Mouse (Mus musculus): ENCODE results near the gene Iqsec2.

Gene Iqsec2

GRCm38 (mm10) chrX:152143941-152144741 lies at the start of gene Iqsec2:
Gene Iqsec2, plus strand, starts transcription at chrX:152144268.
- peak; percentile 51 for DNase-seq

- DNase-seq, result no peak
Measured at GRCm38 (mm10) chrX:152097572-152097971, 46.5 kb upstream of the Iqsec2 start.

GRCm38 (mm10) chrX:152121687-152122086 lies 22.4 kb upstream of the Iqsec2 start:
- DNase-seq, result no peak

DNA sequence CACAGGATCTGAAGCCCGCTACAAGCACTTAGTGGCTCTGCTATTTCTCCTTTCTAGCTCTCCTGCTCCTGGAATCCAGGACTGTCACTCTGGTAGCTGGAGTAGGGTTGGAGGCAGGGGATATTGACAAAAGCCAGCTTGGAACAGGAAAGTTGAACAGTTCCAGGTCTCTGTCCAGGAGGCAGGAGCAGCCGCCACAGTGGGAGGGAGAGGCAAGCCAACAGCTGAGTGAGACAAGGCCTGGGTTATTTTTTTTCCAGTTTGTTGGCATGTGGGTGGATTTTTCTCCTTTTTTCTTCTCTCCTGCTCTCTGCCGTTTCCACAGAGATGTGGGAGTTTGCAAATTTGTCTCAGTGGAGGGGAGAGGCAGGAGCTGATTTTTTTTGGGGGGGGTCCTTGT lies 13.3 kb upstream of the Iqsec2 start:
- DNase-seq, result no peak

GRCm38 (mm10) chrX:152132029-152132428 lies 12.0 kb upstream of the Iqsec2 start:
- DNase-seq, result no peak

GRCm38 (mm10) chrX:152135195-152135594 lies 8.9 kb upstream of the Iqsec2 start:
- no peak for DNase-seq

DNA sequence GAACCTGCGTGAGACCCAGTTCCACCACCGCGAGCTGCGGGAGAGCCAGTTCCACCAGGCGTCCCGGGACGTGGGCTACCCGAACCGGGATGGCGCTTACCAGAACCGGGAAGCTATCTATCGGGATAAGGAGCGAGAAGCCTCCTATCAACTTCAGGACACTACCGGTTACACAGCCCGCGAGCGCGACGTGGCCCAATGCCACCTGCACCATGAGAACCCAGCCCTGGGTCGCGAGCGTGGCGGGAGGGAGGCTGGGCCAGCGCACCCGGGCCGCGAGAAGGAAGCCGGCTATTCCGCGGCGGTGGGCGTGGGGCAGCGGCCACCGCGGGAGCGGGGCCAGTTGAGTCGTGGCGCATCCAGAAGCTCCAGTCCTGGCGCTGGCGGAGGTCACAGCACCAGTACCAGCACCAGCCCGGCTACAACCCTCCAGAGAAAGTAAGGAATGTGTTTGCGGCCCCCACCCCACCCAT lies 710 bp downstream of the Iqsec2 start:
- peak; percentile 23 for DNase-seq

- DNase-seq, result no peak
Measured at GRCm38 (mm10) chrX:152146150-152146549, 2.1 kb downstream of the Iqsec2 start.

DNA sequence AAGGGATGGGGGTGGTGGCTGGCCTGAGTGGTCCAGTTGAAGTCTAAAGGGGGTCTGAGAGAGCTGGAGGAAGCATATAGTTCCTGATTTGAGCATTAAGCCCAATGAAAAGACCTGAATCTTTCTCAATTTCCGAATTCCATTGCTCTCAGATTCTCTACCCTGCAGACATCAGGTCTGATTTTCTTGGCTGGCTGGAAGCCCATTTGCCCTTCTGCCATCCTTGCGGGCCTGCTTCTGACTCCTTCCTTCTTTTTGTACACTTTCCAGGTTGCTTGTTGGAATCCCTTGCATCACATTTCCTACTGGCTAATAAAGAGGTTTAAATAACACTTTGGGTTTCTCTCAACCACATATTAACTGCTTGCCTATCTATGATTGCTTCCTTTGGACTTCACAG lies 2.6 kb downstream of the Iqsec2 start:
- no peak for DNase-seq

GRCm38 (mm10) chrX:152147451-152148116 lies 3.5 kb downstream of the Iqsec2 start:
- DNase-seq, result peak; percentile 80

DNA sequence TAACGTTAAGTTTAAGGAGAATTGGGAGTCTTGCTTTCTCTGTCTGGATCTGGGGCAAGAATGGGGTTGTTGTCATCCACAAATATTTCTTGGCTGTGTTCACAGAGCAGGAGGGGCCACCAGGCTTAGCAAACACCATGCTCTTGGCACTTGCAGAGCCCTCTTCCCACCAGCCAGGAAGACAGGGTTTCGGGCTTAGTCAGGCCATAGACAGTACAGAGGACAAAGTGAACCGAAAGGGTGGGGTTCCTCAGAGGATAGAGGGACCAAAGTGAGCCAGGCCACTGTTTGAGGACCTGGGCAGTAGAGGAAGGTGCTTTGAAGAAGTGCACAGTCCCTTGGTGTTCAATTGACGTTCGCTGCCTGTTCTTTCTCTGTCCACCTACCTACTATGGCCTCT lies 4.6 kb downstream of the Iqsec2 start:
- no peak for DNase-seq

DNA sequence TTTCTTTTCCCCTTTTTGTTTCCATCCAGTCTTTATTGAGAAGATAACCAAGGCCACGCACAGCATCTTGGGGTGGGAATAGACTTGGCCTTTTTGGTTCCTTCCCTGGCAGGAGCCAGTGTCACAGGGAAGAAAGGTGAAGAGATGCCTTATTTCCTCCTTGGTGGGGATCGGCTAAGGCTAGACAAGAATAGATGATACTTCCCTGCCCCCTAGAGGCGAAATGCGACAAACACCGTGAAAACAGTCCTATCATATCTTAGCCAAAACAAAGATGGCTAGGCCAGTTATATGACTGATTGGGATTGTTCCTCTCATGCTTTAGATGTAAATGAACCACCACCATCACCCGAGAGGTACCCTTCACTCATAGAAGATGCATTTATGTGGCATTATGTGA lies 7.6 kb downstream of the Iqsec2 start:
- peak; percentile 70 for DNase-seq

- DNase-seq, result no peak
Measured at GRCm38 (mm10) chrX:152158294-152158693, 14.2 kb downstream of the Iqsec2 start.

GRCm38 (mm10) chrX:152161404-152161803 lies 17.3 kb downstream of the Iqsec2 start:
- no peak for DNase-seq

DNA sequence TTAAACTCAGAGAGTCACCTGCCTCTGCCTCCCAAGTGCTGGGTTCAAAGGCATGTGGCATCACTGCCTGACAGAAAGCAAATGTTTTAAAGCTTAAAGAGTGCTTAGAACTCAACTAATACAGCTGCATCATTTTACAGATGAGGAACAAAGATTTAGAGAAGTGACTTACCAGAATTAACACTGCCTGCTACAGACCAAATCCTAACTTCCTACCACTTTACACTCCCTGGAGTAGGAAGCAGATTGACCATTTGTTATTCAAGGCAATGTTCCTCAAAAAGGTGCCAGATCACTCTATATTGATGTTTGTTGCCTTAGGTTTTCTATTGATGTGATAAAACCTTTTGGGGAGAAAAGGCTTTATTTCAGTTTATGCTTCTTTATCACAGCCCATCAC lies 20.0 kb downstream of the Iqsec2 start:
- no peak for DNase-seq

- no peak for DNase-seq
Measured at GRCm38 (mm10) chrX:152166161-152166560, 22.1 kb downstream of the Iqsec2 start.

DNA sequence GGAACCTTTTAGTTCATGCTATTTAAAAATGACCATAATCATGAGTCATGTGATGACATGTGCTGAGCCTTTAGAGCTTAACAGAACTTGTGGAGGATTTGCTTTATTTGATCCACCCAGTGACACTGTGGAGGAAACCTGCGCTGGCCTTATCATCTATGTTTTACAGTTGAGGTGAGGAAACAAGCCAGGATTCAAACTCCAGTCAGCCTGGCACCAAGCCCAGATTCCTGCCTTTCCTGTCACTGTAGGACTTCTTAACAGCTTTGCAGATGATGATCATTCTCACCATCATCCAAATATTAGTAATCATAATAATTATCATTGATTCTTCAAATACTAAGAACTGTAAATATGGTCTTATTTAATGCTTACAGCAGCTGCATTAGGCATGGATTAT lies 24.5 kb downstream of the Iqsec2 start:
- DNase-seq, result peak; percentile 54

GRCm38 (mm10) chrX:152171041-152172026 lies 27.3 kb downstream of the Iqsec2 start:
- DNase-seq, result peak; percentile 32

DNA sequence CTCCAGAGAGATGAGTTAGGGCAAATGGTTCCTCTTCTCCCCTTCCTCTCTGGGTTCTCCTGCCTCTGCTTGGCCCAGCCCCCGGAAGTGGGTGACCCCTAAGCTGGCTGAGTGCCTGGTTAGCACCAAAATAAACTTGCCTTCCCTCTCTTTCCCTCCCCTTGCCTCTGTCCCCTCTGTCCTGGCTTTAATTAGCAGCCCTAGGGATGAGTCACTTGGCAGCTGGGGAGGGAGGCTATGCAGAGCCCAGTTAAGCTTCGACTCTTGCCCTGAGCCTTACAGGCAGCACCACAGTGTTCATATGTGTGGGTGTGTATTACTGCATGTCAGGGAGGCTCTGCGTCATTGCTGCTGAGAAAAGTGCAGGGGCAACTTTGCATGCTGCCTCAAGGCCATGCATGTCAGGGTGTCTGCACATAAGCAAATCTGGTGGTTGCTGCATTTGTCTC lies 28.4 kb downstream of the Iqsec2 start:
- peak; percentile 71 for DNase-seq

- DNase-seq, result peak; percentile 73
Measured at GRCm38 (mm10) chrX:152175284-152175683, 31.2 kb downstream of the Iqsec2 start.

- no peak for DNase-seq
Measured at GRCm38 (mm10) chrX:152177897-152178296, 33.8 kb downstream of the Iqsec2 start.

DNA sequence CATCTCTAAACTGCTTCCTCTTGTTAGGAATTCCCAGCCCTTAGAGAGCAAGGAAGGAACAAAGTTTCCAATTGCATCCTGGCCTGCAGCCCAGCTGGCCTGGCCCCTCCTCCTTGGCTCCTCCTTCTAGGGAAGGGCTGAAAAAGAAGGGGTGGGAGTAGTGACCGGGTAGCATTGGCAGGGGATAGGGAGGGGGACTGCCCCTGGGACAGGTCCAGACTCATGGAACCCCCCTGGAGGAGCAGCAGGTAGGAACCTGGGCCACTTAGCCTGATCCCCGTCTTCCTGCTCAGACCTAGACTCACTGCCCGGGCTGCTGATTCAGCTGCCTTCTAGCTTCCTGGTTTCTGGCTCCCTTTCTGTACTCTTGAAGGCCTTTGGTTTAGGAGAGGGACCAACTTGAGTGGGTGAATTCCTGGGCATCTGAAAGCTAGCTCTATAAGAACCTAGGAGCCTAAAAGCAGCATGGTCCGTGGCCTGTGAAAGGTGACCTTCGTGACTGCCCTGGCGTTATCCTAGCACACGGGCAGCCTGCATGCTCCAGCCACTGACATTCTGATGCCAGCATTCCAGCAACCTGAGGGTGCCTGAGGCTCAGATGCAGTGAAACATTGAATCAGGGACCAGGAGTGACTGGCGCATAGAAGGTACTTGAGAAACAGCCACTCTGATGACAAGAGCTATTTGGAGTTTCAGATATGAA lies 34.9 kb downstream of the Iqsec2 start:
- peak; percentile 83 for DNase-seq
